Mouse (Mus musculus) small intestine, adult 2 months (tissue): ENCODE results near the gene Rps6kl1.

Source experiments
- CTCF ChIP-seq: fragments of 200-500 bp; IDR thresholded peaks from 2 replicates; pipeline ENCODE4 v1.5.1; 2012; ENCODE audit warnings: low read depth, mild to moderate bottlenecking, control low read depth, inconsistent platforms, low read length, moderate library complexity, mixed read lengths; ENCODE audit not compliant: insufficient replicate concordance, insufficient read length; ENCODE audit errors: extremely low read depth
- POLR2A ChIP-seq: fragments of 200-500 bp; IDR thresholded peaks from 2 replicates; pipeline ENCODE4 v1.6.1; 2012; ENCODE audit warnings: low read depth, mild to moderate bottlenecking, control low read depth, inconsistent platforms, low read length, moderate library complexity

GRCm38 (mm10) chr12:85109426-85109825 is 41.6 kb downstream of the Rps6kl1 start:
- TF ChIP-seq CTCF (no peak), POLR2A (no peak)
